ENCODE assay signal across 19 mouse cellular contexts in genomic region chr2:31493243-31493642, GRCm38 (mm10). TPM values are rescaled to one million over a fixed set of nuclear protein-coding genes. Genes with fewer than 3 reads are reported as not detected.
DNase-seq lines count a peak whose midpoint lies in the region; ATAC-seq and TF ChIP-seq lines count a peak whose summit lies in the region.
"Had no signal": no experiment of that assay in that cellular context is flagged by ENCODE, and none has a peak within 500 bp of the region (broad histone marks: within the 10 kb centered on the region; RNA-seq: fewer than 3 reads in every experiment).

No protein-coding gene starts in this region.

- no peak overlapping the region for H3K4me2 ChIP-seq in forebrain, postnatal 0 days (ENCODE audit: low read depth)
- no peak overlapping the region for H3K4me2 ChIP-seq in kidney, embryonic 16.5 days (replicated peaks; ENCODE audit: low read depth, low read length)
- H3K4me2 ChIP-seq in neural tube, embryonic 13.5 days = no peak overlapping the region
- no peak overlapping the region for H3K4me2 ChIP-seq in neural tube, embryonic 15.5 days
- no peak overlapping the region for H3K4me2 ChIP-seq in forebrain, embryonic 14.5 days (ENCODE audit: low read length)
- H3K4me2 ChIP-seq: heart, embryonic 12.5 days; intestine, embryonic 15.5 days had no signal

- H3K27me3 ChIP-seq in forebrain, embryonic 10.5 days (ENCODE audit: poor library complexity, severe bottlenecking) = peaks cover 100% of the 10 kb centered on the region
- peaks cover 17% of the 10 kb centered on the region for H3K27me3 ChIP-seq in forebrain, postnatal 0 days (ENCODE audit: insufficient read depth, low read length)
- H3K27me3 ChIP-seq in kidney, embryonic 16.5 days (ENCODE audit: insufficient read depth, low read length) = no peaks in the 10 kb centered on the region
- H3K27me3 ChIP-seq in neural tube, embryonic 13.5 days = peaks cover 88% of the 10 kb centered on the region
- H3K27me3 ChIP-seq in neural tube, embryonic 15.5 days (replicated peaks) = peaks cover 44% of the 10 kb centered on the region
- H3K27me3 ChIP-seq in forebrain, embryonic 14.5 days (replicated peaks; ENCODE audit: control insufficient read depth, insufficient read depth, low read length) = peaks cover 82% of the 10 kb centered on the region
- H3K27me3 ChIP-seq: intestine, embryonic 15.5 days had no signal

- H3K4me1 ChIP-seq in forebrain, embryonic 10.5 days = peaks cover 76% of the 10 kb centered on the region
- peaks cover 15% of the 10 kb centered on the region; the same call in 1 of the 2 replicates for H3K4me1 ChIP-seq in forebrain, postnatal 0 days (ENCODE audit: insufficient read depth)
- peaks cover 35% of the 10 kb centered on the region for H3K4me1 ChIP-seq in kidney, embryonic 16.5 days (ENCODE audit: insufficient read depth, low read length)
- peaks cover 69% of the 10 kb centered on the region for H3K4me1 ChIP-seq in neural tube, embryonic 13.5 days (replicated peaks)
- peaks cover 51% of the 10 kb centered on the region for H3K4me1 ChIP-seq in neural tube, embryonic 15.5 days
- H3K4me1 ChIP-seq in forebrain, embryonic 14.5 days (ENCODE audit: control insufficient read depth, insufficient read depth, low read length) = peaks cover 33% of the 10 kb centered on the region
- H3K4me1 ChIP-seq: heart, embryonic 12.5 days; intestine, embryonic 15.5 days had no signal

- H3K36me3 ChIP-seq in forebrain, embryonic 10.5 days (replicated peaks) = no peaks in the 10 kb centered on the region
- no peaks in the 10 kb centered on the region for H3K36me3 ChIP-seq in forebrain, postnatal 0 days (ENCODE audit: insufficient read depth)
- no peaks in the 10 kb centered on the region for H3K36me3 ChIP-seq in kidney, embryonic 16.5 days (ENCODE audit: insufficient read depth, low read length)
- no peaks in the 10 kb centered on the region for H3K36me3 ChIP-seq in neural tube, embryonic 13.5 days
- H3K36me3 ChIP-seq in neural tube, embryonic 15.5 days = no peaks in the 10 kb centered on the region
- no peaks in the 10 kb centered on the region for H3K36me3 ChIP-seq in forebrain, embryonic 14.5 days (ENCODE audit: control insufficient read depth, insufficient read depth, low read length)
- H3K36me3 ChIP-seq: G1E; heart, embryonic 12.5 days; intestine, embryonic 15.5 days had no signal

- no peak overlapping the region for H3K9ac ChIP-seq in forebrain, postnatal 0 days
- H3K9ac ChIP-seq in kidney, embryonic 16.5 days (replicated peaks; ENCODE audit: low read length) = no peak overlapping the region
- H3K9ac ChIP-seq in neural tube, embryonic 13.5 days = peak overlapping the region; percentile 34; the same call in 1 of the 2 replicates
- no peak overlapping the region for H3K9ac ChIP-seq in neural tube, embryonic 15.5 days (replicated peaks)
- H3K9ac ChIP-seq in forebrain, embryonic 14.5 days (ENCODE audit: low read length) = no peak overlapping the region
- H3K9ac ChIP-seq: heart, embryonic 12.5 days; intestine, embryonic 15.5 days had no signal

- peak overlapping the region; percentile 53; the same call in 1 of the 2 replicates for H3K27ac ChIP-seq in forebrain, embryonic 10.5 days
- H3K27ac ChIP-seq in forebrain, postnatal 0 days (ENCODE audit: low read depth, low read length) = no peak overlapping the region
- H3K27ac ChIP-seq in kidney, embryonic 16.5 days (ENCODE audit: low read length) = no peak overlapping the region
- peak overlapping the region; percentile 42; the same call in 1 of the 2 replicates for H3K27ac ChIP-seq in neural tube, embryonic 13.5 days (replicated peaks)
- H3K27ac ChIP-seq in neural tube, embryonic 15.5 days (replicated peaks) = no peak overlapping the region
- no peak overlapping the region for H3K27ac ChIP-seq in forebrain, embryonic 14.5 days (ENCODE audit: low read depth, low read length)
- H3K27ac ChIP-seq: heart, adult 2 months; intestine, embryonic 15.5 days had no signal

- no peak for TF ChIP-seq CTCF in forebrain, postnatal 0 days (IDR thresholded peaks at IDR 0.05; ENCODE audit: low read depth)

- H3K9me3 ChIP-seq in forebrain, embryonic 10.5 days = no peaks in the 10 kb centered on the region; the same call in 1 of the 2 replicates
- H3K9me3 ChIP-seq in forebrain, postnatal 0 days (ENCODE audit: low read length) = no peaks in the 10 kb centered on the region
- H3K9me3 ChIP-seq in kidney, embryonic 16.5 days (ENCODE audit: low read length) = no peaks in the 10 kb centered on the region
- H3K9me3 ChIP-seq in neural tube, embryonic 13.5 days = no peaks in the 10 kb centered on the region
- no peaks in the 10 kb centered on the region for H3K9me3 ChIP-seq in neural tube, embryonic 15.5 days (replicated peaks)
- no peaks in the 10 kb centered on the region for H3K9me3 ChIP-seq in forebrain, embryonic 14.5 days (replicated peaks; ENCODE audit: control insufficient read depth, low read length)
- H3K9me3 ChIP-seq: G1E; heart, embryonic 12.5 days; intestine, embryonic 15.5 days had no signal

- DNase-seq in forebrain, embryonic 10.5 days (ENCODE audit: extremely low spot score, low spot score) = no peak
- DNase-seq in forebrain, postnatal 0 days = no peak
- no peak for DNase-seq in kidney, postnatal 14 days
- no peak for DNase-seq in forebrain, embryonic 14.5 days (ENCODE audit: low spot score)
- DNase-seq in adrenal gland, adult 2 months = no peak
- DNase-seq: adrenal gland, postnatal 10 days; B cell, adult 2 months; cerebellum, adult 11-12 months; cerebellum, adult 9-10 months; cerebellum, postnatal 25 days; gastrocnemius, postnatal 14 days; heart, adult 2 months had no signal

- 35% methylated on average over 11 of the region's 11 CpGs for WGBS in forebrain, embryonic 10.5 days
- 18% methylated on average over 10 of the region's 11 CpGs for WGBS in forebrain, postnatal 0 days
- WGBS in kidney, embryonic 16.5 days = 33% methylated on average over 11 of the region's 11 CpGs
- WGBS in neural tube, embryonic 13.5 days = 17% methylated on average over 11 of the region's 11 CpGs
- WGBS in neural tube, embryonic 15.5 days = 14% methylated on average over 11 of the region's 11 CpGs
- 10% methylated on average over 11 of the region's 11 CpGs for WGBS in forebrain, embryonic 14.5 days

- no peak for ATAC-seq in forebrain, postnatal 0 days
- ATAC-seq in kidney, embryonic 16.5 days (ENCODE audit: low FRiP score, low TSS enrichment) = 0 out of 2 replicates have a peak, but pooled peaks have one; percentile 7
- no peak for ATAC-seq in neural tube, embryonic 13.5 days (ENCODE audit: low read depth)
- ATAC-seq in neural tube, embryonic 15.5 days (ENCODE audit: low FRiP score) = no peak
- peak; percentile 32 for ATAC-seq in forebrain, embryonic 14.5 days
- ATAC-seq: CD4-positive, CD25-positive, alpha-beta regulatory T cell, adult 4 months; intestine, embryonic 15.5 days had no signal

- no peak overlapping the region for H3K4me3 ChIP-seq in forebrain, embryonic 10.5 days
- no peak overlapping the region for H3K4me3 ChIP-seq in forebrain, postnatal 0 days (ENCODE audit: low read depth, low read length)
- no peak overlapping the region for H3K4me3 ChIP-seq in kidney, embryonic 16.5 days (ENCODE audit: low read length)
- no peak overlapping the region for H3K4me3 ChIP-seq in neural tube, embryonic 13.5 days
- no peak overlapping the region for H3K4me3 ChIP-seq in neural tube, embryonic 15.5 days (replicated peaks)
- no peak overlapping the region for H3K4me3 ChIP-seq in forebrain, embryonic 14.5 days (ENCODE audit: low read depth, low read length)
- H3K4me3 ChIP-seq: heart, adult 2 months; heart, embryonic 12.5 days; intestine, embryonic 15.5 days had no signal

RNA-seq across cellular contexts. Expression of gene Ass1, which starts 23.2 kb away (rescaled TPM):
- 7.3 and 7.6 TPM in 2 replicates for polyA plus RNA-seq in forebrain, embryonic 10.5 days (2016; fragmentation: Nextera tagmentation; extraction: Ambion mirVana)
- total RNA-seq in forebrain, postnatal 0 days (2014; rRNA removed) = 16.2 and 18.0 TPM in 2 replicates
- polyA plus RNA-seq in forebrain, postnatal 0 days (2015; fragmentation: Nextera tagmentation; extraction: Ambion mirVana) = 11.8 and 17.9 TPM in 2 replicates
- 130 and 164 TPM in 2 replicates for polyA plus RNA-seq in kidney, embryonic 16.5 days (2015; fragmentation: Nextera tagmentation; extraction: Ambion mirVana)
- polyA plus RNA-seq in neural tube, embryonic 13.5 days (2015; fragmentation: Nextera tagmentation; extraction: Ambion mirVana) = 12.5 and 14.8 TPM in 2 replicates
- polyA plus RNA-seq in neural tube, embryonic 15.5 days (2015; fragmentation: Nextera tagmentation; extraction: Ambion mirVana) = 9.1 and 21.3 TPM in 2 replicates
- polyA plus RNA-seq in forebrain, embryonic 14.5 days (2014; fragmentation: Nextera tagmentation; extraction: Ambion mirVana) = 6.3 and 6.9 TPM in 2 replicates
- 10 to 100 TPM; 24.4 to 31.6 TPM for total RNA-seq in adrenal gland, adult 2 months (2021)
- 3.9 and 4.0 TPM in 2 replicates for polyA plus RNA-seq in adrenal gland, adult 2 months (2012; rRNA removed)
- total RNA-seq: G1E had no signal
- polyA plus RNA-seq: G1E had no signal

Comparison
In these comparisons a context has a peak if more than half of its experiments do, and no peak if none do; other contexts are left out.
1. H3K27ac ChIP-seq: peak in forebrain, embryonic 10.5 days (single experiment) and neural tube, embryonic 13.5 days (single experiment); none in forebrain, postnatal 0 days (single experiment), kidney, embryonic 16.5 days (single experiment), neural tube, embryonic 15.5 days (single experiment) and forebrain, embryonic 14.5 days (single experiment).
2. ATAC-seq: peak in kidney, embryonic 16.5 days (single experiment) and forebrain, embryonic 14.5 days (single experiment); none in forebrain, postnatal 0 days (single experiment), neural tube, embryonic 13.5 days (single experiment) and neural tube, embryonic 15.5 days (single experiment).